Mouse (Mus musculus): Measurements from ENCODE around the gene Dhx32.

- TF ChIP-seq CTCF (IDR thresholded peaks at IDR 0.05; ENCODE audit: borderline replicate concordance, insufficient read depth, low read depth, low read length): no peak
- no peak for TF ChIP-seq POLR2A (IDR thresholded peaks at IDR 0.05; ENCODE audit: borderline replicate concordance, insufficient read depth, low read length)
These were observed 23.8 kb downstream of the Dhx32 start for GRCm38 (mm10) chr7:133758716-133759115.
